Mouse (Mus musculus): ENCODE results near the gene Atp5l.
A peak's percentile ranks its signal among the peaks of the same experiment; 100 is the strongest.

DNA sequence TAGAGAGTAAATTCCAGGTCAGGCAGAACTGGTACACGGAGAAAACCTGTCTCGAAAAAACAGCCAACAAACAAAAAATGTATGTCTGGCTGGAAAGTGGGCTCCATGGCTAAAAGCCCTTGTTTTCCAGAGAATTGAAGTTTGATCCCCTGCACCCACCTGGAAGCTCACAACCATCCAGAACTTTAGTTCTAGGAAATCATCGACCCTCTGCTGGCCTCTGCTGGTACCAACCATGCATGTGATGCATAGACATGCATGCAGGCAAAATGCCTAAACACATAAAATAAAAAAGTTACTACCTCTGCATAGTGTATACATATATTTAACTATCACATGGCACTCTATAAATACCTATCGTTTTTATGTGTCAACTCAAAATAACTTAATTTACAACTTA is 20.1 kb downstream of the Atp5l start:
- TF ChIP-seq CTCF (IDR thresholded peaks at IDR 0.05): peak; percentile 59
- TF ChIP-seq POLR2A (IDR thresholded peaks at IDR 0.05; ENCODE audit: insufficient read depth, low read depth, low read length): no peak
- no peak for TF ChIP-seq EP300 (IDR thresholded peaks at IDR 0.05; ENCODE audit: insufficient read depth, low read depth, low read length)

Measured in heart, adult 2 months (tissue).